Mouse (Mus musculus) thymus, postnatal 4 days (tissue): ENCODE results near the gene Meis3.

ENCODE experiments used
- DNase-seq: peaks from one replicate; pipeline ENCODE4 v3.0.0; 2021

The Meis3 gene

DNA sequence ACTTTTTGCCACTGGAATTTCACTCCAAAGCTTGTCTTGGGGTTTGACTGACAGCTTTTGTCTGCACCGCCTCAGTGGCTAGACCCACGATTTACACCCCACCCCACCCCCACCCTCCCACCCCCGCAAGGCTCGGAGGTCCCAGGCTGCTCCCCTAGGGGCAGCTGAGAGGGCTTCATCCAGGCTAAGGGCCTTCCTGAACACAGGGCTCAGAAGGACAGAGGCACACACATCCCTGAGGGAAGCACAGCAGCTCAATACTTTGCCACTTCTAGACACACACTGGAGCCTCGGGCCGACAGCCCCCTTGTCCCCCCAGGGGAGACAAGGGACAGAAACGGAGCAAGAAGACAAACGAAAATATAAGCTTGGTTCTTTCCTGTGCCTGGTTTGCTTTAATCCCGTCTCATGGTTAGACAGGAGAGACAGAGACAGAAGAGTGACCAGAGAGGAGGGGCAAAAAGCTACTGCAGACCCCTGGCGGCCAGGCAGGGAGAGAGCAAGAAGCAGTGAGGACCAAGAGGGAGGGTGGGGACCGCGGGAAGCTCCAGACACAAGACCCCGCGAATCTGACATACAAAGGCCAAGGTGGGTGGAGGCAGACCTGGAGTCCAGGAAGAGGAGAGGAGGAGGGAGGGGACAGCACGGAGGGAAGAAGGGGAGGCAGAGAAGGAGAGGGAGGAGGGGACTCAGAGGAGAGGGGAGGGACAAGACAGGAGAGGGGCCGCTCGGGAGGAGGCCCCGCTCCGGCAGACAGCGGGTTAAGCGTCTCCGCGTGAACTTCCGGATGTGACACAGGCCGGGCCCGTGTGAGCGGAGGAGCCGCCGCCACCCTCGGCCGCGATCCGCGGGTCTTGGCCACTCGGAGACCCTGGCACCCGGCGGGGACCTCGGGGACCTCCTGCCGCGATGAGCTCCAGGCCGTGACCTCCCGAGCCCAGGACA, at the start of gene Meis3:
Gene Meis3, plus strand, starts transcription at position 494 of the 945 bp plus-strand sequence.
- DNase-seq, result peak; percentile 79

DNA sequence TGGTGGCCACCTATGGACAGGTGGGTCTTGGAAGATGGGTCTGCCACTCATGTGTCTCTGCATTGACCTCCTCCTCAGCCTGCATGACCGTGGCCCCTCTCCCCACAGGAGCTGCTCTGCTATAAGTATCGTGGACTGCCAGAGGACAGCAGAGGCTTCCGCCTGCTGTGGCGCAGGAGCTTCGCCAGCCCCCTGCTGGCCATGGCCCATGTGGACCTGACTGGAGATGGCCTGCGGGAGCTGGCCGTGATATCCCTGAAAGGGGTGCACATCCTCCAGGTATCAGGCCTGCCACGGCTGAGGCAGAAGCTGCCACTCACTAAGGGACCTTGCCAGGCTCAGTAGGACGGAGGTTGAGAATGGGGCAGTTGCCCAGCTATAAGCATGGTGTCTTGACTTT, 49.1 kb upstream of the Meis3 start:
- DNase-seq, result no peak

- no peak for DNase-seq
These were observed 46.5 kb upstream of the Meis3 start for GRCm38 (mm10) chr7:16128344-16128743.

GRCm38 (mm10) chr7:16128899-16129298, 46.0 kb upstream of the Meis3 start:
- no peak for DNase-seq

DNA sequence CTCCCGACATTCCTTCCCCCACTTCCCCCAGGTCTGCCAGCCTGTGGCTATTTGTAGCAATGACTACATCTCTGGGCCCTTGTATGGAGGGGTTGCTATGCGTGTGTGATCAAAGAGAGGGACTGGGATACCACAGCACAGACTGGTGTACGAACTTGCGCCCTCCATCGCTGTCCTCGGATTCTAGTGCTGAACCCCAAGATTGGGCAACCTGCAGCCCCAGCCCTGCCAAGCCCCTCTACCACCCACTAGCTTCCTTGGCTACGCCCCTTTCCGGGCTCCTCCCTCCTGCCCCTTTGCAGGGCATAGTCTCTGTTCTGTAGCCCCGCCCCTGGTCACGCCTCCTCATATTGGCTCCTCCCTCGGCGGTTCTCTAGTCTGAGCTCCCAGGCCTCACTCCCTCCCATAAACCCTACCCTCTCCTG, 45.5 kb upstream of the Meis3 start, which contains the start of gene Slc8a2:
Gene Slc8a2, plus strand, starts transcription at position 406 of the 425 bp plus-strand sequence.
- DNase-seq, result peak; percentile 80

GRCm38 (mm10) chr7:16129846-16130691, 44.8 kb upstream of the Meis3 start:
- DNase-seq, result peak; percentile 19

DNA sequence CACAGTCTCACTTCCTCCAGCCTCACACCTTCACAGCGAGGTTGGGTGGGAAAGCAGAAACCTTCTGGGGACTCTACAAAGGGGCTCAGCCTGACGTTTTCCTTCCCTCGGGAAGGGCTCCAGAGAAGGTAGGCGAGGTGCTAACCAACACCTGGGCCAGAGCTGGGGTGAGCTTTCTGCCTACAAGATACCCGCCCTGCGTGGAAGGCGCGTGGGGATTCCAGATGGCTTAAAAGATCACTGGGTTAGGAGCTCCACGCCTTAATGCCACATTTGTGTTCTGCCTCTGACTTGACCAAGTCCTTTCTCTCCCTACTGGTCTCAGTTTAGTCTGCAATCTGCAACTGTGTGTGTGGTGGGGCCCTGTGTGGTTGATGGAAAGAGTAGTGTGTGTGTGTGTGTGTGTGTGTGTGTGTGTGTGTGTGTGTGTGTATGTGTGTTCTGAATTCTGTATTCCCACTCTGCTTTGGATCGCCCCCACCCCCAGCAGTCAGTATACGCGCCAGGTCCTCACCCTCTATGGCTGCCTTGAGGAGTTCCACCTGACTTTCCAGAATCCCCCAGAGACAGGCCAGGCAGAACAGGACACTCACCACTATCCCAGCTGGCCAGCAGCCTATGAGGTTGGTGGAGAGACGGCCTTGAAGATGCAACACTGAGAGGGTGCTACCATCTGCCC, 43.8 kb upstream of the Meis3 start:
- DNase-seq, result no peak

DNA sequence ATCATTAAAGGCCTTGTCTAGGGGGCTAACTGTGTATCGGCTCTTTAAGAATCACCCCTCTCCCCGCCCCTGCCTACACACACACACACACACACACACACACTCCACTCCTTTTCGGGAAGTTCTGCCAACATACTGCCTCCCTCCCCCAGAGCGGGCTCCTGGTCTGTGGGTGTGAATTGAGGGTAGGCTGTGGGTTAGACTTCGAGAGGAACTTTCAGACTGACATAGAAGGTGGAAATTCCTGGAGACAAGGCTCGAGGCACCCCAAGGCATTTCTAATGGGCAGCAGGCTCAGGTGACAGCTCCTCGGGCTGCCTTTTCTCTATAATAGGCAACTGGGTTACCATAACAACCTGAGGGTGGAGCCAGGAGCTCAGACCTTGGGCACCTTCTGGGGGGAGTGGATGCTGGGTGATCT, 42.7 kb upstream of the Meis3 start:
- DNase-seq, result no peak

GRCm38 (mm10) chr7:16132926-16133325, 42.0 kb upstream of the Meis3 start:
- no peak for DNase-seq

DNA sequence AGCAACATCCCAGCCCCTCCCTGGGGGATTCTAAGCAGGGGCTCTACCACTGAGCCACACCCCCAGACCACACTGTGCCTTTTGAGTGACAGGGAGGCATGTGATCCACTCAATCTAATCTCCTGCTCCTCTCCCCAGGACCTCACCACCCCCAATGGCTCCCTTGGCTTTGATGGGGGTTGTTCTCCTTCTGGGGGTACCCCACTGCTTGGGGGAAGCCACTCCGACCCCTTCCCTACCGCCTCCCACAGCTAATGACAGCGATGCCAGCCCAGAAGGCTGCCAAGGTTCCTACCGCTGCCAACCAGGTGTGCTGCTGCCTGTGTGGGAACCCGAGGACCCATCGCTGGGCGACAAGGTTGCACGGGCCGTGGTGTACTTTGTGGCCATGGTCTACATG, 41.2 kb upstream of the Meis3 start:
- DNase-seq, result no peak

GRCm38 (mm10) chr7:16134951-16135392, 39.9 kb upstream of the Meis3 start:
- DNase-seq, result no peak

- no peak for DNase-seq
These were observed 28.1 kb upstream of the Meis3 start for GRCm38 (mm10) chr7:16146489-16147410.

DNA sequence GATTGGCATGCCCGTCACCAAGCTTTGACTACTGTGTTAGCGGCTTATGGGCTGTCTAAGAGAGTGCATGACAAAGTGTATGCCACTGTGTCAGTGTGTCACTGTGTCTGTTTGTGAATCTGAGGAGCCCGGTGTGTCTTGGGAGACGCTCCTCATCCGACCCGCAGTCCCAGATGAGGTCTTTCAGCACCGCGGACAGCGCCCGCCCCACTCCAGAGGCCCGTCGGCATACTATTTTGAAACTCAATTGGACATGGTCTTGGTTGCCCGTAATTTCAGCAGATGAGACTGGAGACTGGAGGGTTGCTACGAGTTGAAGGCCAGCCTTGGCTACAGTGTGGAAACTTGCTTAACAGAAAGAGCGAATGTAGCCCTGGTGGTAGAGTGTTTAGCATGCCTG, 27.2 kb upstream of the Meis3 start:
- peak; percentile 88 for DNase-seq

GRCm38 (mm10) chr7:16149241-16149640, 25.6 kb upstream of the Meis3 start:
- no peak for DNase-seq

GRCm38 (mm10) chr7:16150191-16151145, 24.4 kb upstream of the Meis3 start:
- no peak for DNase-seq

GRCm38 (mm10) chr7:16153522-16153921, 21.4 kb upstream of the Meis3 start:
- DNase-seq, result peak; percentile 73

DNA sequence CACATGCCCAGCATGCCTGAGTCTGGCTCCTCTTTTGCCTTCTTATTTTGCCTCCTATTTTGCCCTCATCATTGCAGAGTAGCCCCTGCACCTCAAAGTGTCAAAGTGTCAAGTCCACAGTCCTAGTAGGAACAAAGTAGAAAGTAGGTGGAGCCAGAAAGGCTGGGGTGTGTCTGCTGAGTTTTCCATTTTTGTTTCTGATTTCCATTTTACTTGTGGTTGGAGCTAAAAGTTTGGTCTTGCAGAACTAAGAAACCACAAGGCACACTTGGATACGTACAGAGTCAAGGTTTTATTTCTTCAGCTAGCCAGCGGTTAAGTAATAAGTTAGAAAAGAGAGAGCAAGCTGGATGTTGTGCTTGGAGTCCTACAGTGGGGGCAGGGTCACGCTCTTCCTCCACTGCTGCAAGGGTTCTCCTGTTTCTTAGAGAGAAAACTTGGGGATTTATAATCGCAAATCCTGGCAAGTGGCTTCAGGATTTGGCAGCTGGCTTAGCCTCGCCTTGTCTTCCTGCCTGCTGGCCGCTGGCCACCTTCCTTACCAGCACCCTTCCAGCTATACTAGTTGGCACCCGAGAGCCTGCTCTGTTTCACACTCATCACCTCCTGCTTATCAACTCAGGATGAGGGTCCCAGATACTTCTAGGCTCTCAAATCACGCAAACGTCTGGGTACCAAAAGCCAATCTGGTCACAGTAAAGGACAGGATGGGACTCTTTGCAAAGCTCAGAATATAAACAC, 19.6 kb upstream of the Meis3 start:
- DNase-seq, result no peak

DNA sequence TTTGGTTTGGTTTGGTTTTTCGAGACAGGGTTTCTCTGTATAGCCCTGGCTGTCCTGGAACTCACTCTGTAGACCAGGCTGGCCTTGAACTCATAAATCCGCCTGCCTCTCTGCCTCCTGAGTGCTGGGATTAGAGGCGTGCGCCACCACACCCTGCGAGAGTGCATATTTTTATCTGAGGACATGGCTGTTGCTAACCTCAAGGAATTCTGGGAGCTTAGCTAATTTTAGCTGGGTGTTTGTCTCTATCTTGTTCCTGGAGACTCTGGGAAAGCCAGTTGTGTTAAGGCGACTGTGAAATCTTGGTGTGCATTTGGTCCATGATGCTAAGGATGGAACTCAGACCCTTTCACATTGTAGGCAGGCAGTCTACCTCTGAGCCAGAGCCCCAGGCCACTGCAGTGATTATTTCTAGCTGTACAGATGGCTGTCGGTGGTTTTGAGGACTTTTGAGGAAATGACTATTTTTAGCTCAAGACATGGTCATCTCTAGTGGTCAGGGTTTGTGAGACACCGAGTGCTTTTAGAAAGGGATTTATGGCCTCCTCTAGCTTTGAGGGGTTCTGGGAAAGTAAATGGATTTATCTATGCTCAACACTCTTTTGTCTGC, 18.7 kb upstream of the Meis3 start:
- no peak for DNase-seq

- no peak for DNase-seq
These were observed 16.2 kb upstream of the Meis3 start for GRCm38 (mm10) chr7:16158735-16159134.
